Mouse (Mus musculus): ENCODE results near the gene Rps6ka5.

- TF ChIP-seq CTCF (IDR thresholded peaks at IDR 0.05; ENCODE audit: insufficient read depth, low read length) (no peak), POLR2A (IDR thresholded peaks at IDR 0.05; ENCODE audit: borderline replicate concordance, extremely low read depth, low read depth, low read length) (no peak)
Observed at GRCm38 (mm10) chr12:100515493-100515892, 211.3 kb downstream of the Rps6ka5 start.
